7 mouse cellular contexts compared by ENCODE assay signal in genomic region chr4:95193028-95193427, GRCm38 (mm10).
DNase-seq lines count a peak whose midpoint lies in the region; ATAC-seq and TF ChIP-seq lines count a peak whose summit lies in the region.

No protein-coding gene starts in this region.

- intact Hi-C loops in heart, postnatal 10 days (cut with DNase I): no loop called here

- no peak for TF ChIP-seq CTCF in G1E (IDR thresholded peaks at IDR 0.05; ENCODE audit: low read depth, low read length)
- no peak for TF ChIP-seq CTCF in bone marrow, adult 2 months (IDR thresholded peaks at IDR 0.05; ENCODE audit: control insufficient read depth, insufficient read depth, low read length)
- no peak for TF ChIP-seq CTCF in small intestine, adult 2 months (IDR thresholded peaks at IDR 0.05; ENCODE audit: extremely low read depth, insufficient read length, insufficient replicate concordance, low read depth, low read length)

- WGBS in bone marrow, adult 2 months: 4% methylated on average over 4 of the region's 4 CpGs
- WGBS in liver, embryonic 12.5 days (ENCODE audit: insufficient replicate concordance): 11% methylated on average over 4 of the region's 4 CpGs
- WGBS in small intestine, adult 2 months: 4% methylated on average over 4 of the region's 4 CpGs
- WGBS in hindbrain, embryonic 12.5 days: 66% methylated on average over 4 of the region's 4 CpGs

- no peaks in the 10 kb centered on the region for H3K36me3 ChIP-seq in G1E (replicated peaks)
- H3K36me3 ChIP-seq in liver, embryonic 12.5 days: no peaks in the 10 kb centered on the region
- H3K36me3 ChIP-seq in small intestine, adult 2 months (ENCODE audit: control insufficient read depth, insufficient read depth, low read length): no peaks in the 10 kb centered on the region
- no peaks in the 10 kb centered on the region for H3K36me3 ChIP-seq in hindbrain, embryonic 12.5 days

- peak; percentile 42 for DNase-seq in G1E (ENCODE audit: low spot score)
- DNase-seq in heart, postnatal 10 days: peak; percentile 68 to 71
- no peak for DNase-seq in ovary, adult 18-20 months (ENCODE audit: low spot score)

- peak overlapping the region; percentile 42 for H3K4me2 ChIP-seq in liver, embryonic 12.5 days
- H3K4me2 ChIP-seq in hindbrain, embryonic 12.5 days (replicated peaks): no peak overlapping the region

- peaks cover 59% of the 10 kb centered on the region for H3K4me1 ChIP-seq in G1E (ENCODE audit: insufficient read depth, low read depth, low read length)
- H3K4me1 ChIP-seq in bone marrow, adult 2 months (ENCODE audit: control insufficient read depth, insufficient read depth, low read length): peaks cover 11% of the 10 kb centered on the region
- H3K4me1 ChIP-seq in liver, embryonic 12.5 days: peaks cover 66% of the 10 kb centered on the region
- peaks cover 34% of the 10 kb centered on the region; the same call in 1 of the 2 replicates for H3K4me1 ChIP-seq in small intestine, adult 2 months (ENCODE audit: control insufficient read depth, insufficient read depth, insufficient read length, low read length)
- no peaks in the 10 kb centered on the region for H3K4me1 ChIP-seq in hindbrain, embryonic 12.5 days

- TF ChIP-seq POLR2A in bone marrow, adult 2 months (IDR thresholded peaks at IDR 0.05; ENCODE audit: borderline replicate concordance, control insufficient read depth, low read depth, low read length): no peak
- TF ChIP-seq POLR2A in small intestine, adult 2 months (IDR thresholded peaks at IDR 0.05; ENCODE audit: low read depth, low read length): no peak

- peak; percentile 85 for ATAC-seq in G1E (ENCODE audit: extremely low read depth, insufficient number of reproducible peaks, low FRiP score, poor library complexity, severe bottlenecking)
- peak; percentile 92 for ATAC-seq in liver, embryonic 12.5 days
- no peak for ATAC-seq in hindbrain, embryonic 12.5 days (ENCODE audit: low FRiP score)

- peak overlapping the region; percentile 76 for H3K27ac ChIP-seq in bone marrow, adult 2 months (ENCODE audit: control insufficient read depth, insufficient read depth, low read depth, low read length, poor library complexity)
- peak overlapping the region; percentile 70 for H3K27ac ChIP-seq in liver, embryonic 12.5 days
- H3K27ac ChIP-seq in small intestine, adult 2 months (ENCODE audit: insufficient read depth, low read depth, low read length): peak overlapping the region; percentile 67
- H3K27ac ChIP-seq in hindbrain, embryonic 12.5 days: no peak overlapping the region

- peaks cover 6% of the 10 kb centered on the region; the same call in 1 of the 2 replicates for H3K27me3 ChIP-seq in G1E (ENCODE audit: insufficient read depth, low read length)
- 0 out of 2 replicates have a peak, but pooled peaks cover 3% of the 10 kb centered on the region for H3K27me3 ChIP-seq in liver, embryonic 12.5 days (replicated peaks)
- no peaks in the 10 kb centered on the region for H3K27me3 ChIP-seq in small intestine, adult 2 months (ENCODE audit: control insufficient read depth, insufficient read depth, low read length)
- no peaks in the 10 kb centered on the region for H3K27me3 ChIP-seq in hindbrain, embryonic 12.5 days

- H3K9ac ChIP-seq in liver, embryonic 12.5 days: 0 out of 2 replicates have a peak overlapping the region, but pooled peaks have one; percentile 46
- no peak overlapping the region for H3K9ac ChIP-seq in hindbrain, embryonic 12.5 days

- peak overlapping the region; percentile 36; the same call in 1 of the 2 replicates for H3K4me3 ChIP-seq in G1E (ENCODE audit: low read depth, low read length)
- peak overlapping the region; percentile 17 for H3K4me3 ChIP-seq in bone marrow, adult 2 months (replicated peaks; ENCODE audit: control insufficient read depth, low read depth, low read length)
- H3K4me3 ChIP-seq in liver, embryonic 12.5 days: no peak overlapping the region
- H3K4me3 ChIP-seq in small intestine, adult 2 months (ENCODE audit: low read depth, low read length): no peak overlapping the region
- no peak overlapping the region for H3K4me3 ChIP-seq in hindbrain, embryonic 12.5 days

- H3K9me3 ChIP-seq in G1E (replicated peaks): no peaks in the 10 kb centered on the region
- H3K9me3 ChIP-seq in liver, embryonic 12.5 days (replicated peaks): no peaks in the 10 kb centered on the region
- H3K9me3 ChIP-seq in hindbrain, embryonic 12.5 days (replicated peaks): no peaks in the 10 kb centered on the region

Comparison
In these comparisons a context has a peak if more than half of its experiments do, and no peak if none do; other contexts are left out.
1. H3K4me3 ChIP-seq: peak in G1E (single experiment) and bone marrow, adult 2 months (single experiment); none in liver, embryonic 12.5 days (single experiment), small intestine, adult 2 months (single experiment) and hindbrain, embryonic 12.5 days (single experiment).